Mouse (Mus musculus) right cerebral cortex, postnatal 4 days (tissue): ENCODE data around the gene Nup93.
"Not testable (repeated sequence)": the region's sequence is repeated elsewhere in the genome, so short reads cannot be mapped to it uniquely, and the experiment has no call there.

Experiments used
- DNase-seq: peaks from one replicate; pipeline ENCODE4 v3.0.0-alpha.2; 2022

The Nup93 gene

DNA sequence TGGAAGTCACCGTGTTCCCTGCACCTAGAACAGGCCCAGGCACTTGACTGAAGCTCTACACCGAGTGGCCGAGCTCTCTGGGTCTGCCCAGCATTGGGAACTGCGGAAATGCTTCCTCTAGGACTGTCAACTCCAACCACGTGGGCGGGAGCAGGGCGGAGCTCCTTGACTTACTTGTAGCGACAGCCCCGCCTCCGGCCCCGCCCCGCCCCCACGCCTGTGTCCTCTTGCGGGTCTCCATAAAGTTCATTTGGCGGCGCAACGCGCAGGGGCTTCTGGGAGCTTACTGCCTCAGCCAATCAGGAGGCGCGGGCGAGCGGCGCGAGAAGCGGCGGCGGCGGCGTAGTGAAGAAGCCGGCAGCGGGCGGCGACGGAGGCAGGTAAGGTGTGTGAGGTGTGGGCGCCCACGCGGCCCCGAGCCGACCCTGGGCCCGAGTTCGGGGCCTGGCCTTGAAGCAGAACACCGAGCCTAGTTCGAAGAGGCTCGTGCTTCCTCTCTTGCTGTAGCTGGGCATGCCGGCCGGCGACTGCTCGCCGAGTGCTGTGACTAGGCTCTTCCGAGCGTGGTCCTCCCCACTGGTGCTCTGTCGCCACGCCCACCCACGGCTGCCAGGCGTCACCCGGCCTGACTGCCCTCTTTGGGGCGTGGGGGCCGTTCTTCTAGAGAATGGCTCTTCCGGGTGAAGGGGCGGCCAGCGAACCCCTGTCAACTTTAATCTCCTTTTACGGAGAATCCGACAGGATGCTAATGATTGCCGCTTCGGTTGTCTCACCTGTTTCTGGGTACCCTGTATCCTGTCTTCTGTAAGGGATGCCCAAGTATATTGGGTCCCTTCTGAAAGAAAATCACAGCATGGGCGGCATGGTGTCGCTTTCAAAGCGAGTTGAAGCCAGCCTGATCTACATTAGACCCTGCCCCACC, at the start of gene Nup93:
Gene Nup93, plus strand, starts transcription at position 313 of the 922 bp plus-strand sequence.
- DNase-seq, result peak; percentile 99

DNA sequence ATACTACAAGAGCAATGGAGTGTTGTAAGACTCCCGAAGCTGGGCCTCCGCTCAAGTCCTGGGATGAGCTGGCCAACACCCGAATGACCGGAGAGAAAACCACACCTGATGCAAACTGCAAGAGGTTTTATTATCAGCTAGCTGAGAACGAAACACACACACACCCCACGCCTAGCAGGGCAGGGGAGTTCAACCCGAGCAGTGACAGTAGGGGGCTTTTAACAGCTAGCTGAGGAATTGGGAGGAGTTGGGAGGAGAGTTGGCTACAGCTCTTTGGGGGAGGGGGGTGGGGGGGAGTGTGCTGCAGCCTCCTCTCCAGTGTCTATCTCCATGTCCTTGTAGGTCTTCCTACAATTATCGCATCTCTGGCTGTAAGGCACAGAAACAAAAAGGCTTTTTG, 48.6 kb upstream of the Nup93 start:
- not testable (repeated sequence) for DNase-seq

DNA sequence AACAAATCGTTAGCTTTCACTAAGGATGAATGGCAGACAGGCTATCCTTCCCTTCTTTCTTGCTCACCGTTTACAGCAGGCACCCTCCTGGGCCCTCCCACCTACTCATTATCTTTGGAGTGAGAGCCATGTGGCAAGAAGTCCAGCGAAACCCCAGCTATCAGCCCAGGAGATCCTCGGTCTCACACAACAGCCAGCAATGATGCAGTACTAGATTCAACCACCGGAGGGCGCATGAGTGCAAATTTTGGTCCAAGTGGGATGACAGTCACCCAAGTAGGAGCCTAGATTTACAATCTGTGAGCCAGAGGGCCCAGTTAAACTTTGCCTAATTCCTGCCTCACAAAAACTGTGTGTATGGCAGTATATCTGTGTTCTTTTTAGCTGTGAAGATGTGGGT, 47.1 kb upstream of the Nup93 start:
- DNase-seq, result peak; percentile 97

DNA sequence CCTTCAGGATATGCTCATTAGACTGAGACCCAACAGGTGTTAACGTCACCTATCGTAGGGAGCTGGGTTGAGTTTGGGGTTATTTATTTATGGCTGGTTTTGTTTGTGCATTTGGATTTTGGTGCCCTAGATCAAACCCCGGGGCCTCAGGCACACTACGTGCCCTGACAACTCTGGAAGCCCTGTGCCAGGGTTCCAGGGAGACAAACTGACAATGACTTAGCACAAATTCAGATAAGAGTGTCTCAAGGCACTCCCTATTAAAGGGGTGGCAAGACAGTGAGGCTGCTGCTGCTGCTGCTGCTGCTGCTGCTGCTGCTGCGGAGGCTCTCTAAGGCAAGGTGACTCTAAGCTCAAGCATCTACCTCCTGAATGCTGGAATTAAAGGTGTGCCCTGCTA, 44.8 kb upstream of the Nup93 start:
- no peak for DNase-seq

DNA sequence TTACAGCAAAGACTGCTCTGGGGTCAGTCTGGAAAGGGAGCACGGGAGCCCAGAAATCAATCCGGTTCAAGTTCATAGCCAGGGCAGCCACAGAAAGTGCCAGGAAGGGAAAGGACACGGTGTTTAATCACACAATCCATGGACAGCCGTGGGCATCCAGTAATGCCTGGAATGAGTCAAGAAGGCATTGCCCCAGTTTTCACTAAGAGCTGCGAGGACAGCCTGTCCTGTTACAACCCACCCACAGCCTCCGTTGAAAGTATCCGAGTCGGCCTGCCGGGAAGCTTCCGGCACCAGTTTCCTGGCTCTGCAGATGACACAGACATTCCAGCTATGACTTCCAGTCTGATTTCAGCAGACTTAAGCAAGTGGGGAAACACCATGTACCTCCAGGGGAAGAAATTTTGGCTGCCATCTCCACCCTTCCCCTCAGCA, 43.0 kb upstream of the Nup93 start:
- DNase-seq, result no peak

DNA sequence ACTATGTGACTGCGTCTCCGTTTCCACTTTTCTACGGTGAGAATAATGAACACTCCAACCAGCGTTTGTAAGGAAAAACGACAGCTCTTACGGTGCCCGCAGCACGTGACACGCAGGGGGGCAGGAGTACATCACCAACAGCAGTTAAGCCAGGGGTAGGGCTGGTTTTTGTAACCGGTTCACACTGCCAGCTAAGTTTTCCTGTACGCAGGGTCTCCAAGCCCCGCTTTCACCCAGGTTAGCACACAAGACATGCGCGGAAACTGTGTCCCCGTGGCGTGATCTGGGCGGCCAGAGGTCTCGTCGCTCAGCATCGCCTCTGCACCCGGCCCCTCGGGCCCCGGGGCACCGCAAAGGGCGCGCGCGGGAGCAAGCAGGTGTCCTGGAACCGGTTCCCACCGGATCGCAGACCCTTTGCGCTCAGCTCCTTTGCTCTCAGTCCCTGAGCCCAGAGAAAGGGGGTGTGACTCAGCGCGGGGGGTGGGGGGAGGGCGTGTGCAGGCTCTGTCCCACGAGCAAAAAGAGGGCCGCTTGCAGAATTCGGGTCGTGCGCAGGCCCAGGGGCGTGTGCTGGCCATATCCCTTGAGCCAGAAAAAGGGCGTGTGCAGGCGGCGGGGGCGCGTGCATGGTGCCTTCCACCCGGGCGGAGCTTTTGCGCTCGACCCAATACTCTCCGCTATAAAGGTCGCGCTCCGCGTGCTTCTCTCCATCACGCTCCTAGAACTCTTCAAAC, 42.1 kb upstream of the Nup93 start, which contains the start of gene Mt2:
Gene Mt2, plus strand, starts transcription at position 590 of the 734 bp plus-strand sequence.
- DNase-seq, result peak; percentile 65

DNA sequence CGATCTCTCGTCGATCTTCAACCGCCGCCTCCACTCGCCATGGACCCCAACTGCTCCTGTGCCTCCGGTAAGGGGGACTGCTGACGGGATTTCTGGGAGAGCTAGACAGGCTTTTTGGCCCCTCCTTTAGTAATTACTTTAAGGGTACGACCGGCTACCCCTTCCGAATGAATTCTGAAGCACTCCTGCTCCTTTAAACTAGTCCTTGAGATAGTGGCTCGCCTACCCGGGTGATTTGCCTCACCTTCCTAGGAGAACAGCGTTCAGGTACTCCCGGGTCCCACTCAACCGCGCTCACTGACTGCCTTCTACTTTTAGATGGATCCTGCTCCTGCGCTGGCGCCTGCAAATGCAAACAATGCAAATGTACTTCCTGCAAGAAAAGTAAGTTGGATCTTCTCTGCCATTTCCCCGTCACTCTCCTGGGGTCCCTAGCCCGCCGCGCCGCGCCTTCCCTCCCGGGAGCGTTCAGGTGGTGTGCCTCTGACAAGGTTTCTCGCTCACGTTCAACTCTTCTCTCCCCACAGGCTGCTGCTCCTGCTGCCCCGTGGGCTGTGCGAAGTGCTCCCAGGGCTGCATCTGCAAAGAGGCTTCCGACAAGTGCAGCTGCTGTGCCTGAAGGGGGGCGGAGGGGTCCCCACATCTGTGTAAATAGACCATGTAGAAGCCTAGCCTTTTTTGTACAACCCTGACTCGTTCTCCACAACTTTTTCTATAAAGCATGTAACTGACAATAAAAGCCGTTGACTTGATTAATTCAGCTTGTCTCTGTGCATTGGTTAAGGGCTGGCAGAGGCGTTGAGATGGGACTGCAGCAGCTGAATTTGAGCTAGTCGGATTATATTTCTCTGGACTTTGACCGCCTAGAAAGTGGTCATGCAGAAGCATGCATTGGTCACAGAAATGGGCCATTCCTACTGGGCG, 41.3 kb upstream of the Nup93 start:
- no peak for DNase-seq

DNA sequence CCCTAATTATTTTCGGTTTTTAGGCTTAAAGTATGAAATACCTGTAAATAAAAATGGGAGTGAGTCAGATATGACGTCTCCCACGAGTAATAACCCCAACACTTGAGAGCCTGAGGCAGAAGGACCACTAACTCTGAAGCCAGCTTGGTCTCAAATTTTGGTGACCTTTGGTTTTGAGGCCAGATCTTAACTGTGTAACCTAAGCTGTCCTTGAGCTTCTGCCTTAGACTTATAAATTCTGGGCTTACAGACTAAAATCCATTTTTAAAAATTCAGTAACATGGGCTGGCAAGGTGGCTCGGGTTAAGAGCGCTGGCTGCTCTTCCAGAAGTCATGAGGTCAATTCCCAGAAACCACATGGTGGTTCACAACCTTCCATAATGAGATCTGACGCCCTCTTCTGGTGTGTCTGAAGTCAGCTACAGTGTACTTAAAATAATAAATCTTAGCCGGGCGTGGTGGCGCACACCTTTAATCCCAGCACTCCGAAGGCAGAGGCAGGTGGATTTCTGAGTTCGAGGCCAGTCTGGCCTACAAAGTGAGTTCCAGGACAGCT, 40.4 kb upstream of the Nup93 start:
- DNase-seq, result no peak

DNA sequence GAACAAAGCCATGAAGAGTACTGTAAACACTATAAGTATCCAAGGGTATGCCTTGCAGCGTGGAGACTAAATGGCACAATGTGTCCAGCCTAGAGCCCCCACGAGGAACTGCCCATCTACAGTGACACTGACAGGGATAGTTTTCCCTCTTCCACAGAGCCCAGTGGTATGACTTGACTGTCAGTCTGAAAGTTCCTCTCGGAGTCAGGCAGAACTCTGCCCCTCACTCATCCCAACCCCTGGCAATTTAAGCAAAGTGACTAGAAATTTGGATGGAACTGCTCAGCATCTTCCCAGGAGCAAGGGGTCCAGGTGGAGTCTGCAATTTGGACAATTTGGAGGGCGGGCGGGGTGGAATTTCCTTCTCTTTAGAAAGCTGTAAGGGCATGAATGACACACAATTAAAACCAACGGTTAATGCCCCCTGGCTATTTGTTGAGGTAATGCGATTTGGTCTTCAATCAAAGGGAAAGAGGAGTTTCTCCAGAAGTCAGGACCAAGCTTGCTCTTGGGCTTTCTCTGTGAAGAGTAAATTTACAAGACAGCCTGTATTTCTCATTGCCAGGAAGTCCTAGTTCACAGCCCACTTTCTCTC, 39.6 kb upstream of the Nup93 start:
- DNase-seq, result no peak

DNA sequence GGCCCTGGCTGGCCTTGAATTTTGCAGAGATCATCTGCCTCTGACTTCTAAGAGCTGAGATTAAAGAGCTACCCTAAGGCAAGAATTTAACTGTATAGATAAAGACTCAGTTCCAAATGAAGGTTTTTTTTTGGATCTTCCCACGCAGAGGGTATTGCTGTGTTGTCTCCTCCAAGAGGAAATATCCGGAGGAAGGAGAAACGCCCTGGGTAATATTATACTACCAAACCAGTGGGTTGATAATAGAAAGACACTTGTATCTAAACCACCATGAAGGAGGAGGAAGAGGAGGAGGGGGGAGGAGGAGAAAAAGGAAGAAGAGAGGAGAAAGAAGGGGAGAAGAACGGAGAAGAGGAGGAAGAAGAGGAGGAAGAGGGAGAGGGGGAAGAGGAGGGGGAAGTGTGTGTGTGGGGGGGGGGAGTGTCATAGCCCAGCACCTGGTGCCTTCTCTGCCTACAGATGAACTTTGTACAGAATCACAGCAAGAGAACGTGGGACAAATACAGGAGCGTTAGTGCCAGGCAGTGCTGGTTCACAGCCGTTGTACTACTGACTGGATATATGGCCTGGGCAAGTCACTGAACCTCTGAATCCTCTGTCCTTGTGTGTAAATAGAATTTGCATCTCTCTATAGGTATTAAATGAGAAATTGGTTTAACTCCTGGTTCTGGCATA, 36.5 kb upstream of the Nup93 start:
- no peak for DNase-seq

DNA sequence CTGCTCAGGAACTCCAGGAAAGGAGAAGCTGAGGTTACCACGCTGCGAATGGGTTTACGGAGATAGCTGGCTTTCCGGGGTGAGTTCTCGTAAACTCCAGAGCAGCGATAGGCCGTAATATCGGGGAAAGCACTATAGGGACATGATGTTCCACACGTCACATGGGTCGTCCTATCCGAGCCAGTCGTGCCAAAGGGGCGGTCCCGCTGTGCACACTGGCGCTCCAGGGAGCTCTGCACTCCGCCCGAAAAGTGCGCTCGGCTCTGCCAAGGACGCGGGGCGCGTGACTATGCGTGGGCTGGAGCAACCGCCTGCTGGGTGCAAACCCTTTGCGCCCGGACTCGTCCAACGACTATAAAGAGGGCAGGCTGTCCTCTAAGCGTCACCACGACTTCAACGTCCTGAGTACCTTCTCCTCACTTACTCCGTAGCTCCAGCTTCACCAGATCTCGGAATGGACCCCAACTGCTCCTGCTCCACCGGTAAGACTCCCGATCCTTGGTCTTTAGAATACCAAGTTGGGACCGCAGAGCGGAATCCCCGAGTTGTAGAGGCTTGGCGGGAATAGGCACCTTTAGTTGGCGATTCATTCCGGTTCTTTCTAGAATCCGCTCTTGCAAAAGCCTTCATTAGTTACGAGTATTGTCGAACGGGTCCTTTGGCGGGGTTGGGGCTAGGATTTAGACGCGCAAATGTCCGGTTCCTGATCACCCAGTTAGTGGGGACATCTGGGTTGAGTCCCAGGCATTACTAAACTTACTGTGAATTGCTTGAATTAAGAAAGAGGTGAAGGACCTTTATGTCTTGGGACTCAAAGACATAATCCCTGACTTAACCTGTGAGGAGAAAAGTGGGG, 35.3 kb upstream of the Nup93 start, which contains the start of gene Mt1:
Gene Mt1, plus strand, starts transcription at position 226 of the 856 bp plus-strand sequence.
- DNase-seq, result peak; percentile 71

DNA sequence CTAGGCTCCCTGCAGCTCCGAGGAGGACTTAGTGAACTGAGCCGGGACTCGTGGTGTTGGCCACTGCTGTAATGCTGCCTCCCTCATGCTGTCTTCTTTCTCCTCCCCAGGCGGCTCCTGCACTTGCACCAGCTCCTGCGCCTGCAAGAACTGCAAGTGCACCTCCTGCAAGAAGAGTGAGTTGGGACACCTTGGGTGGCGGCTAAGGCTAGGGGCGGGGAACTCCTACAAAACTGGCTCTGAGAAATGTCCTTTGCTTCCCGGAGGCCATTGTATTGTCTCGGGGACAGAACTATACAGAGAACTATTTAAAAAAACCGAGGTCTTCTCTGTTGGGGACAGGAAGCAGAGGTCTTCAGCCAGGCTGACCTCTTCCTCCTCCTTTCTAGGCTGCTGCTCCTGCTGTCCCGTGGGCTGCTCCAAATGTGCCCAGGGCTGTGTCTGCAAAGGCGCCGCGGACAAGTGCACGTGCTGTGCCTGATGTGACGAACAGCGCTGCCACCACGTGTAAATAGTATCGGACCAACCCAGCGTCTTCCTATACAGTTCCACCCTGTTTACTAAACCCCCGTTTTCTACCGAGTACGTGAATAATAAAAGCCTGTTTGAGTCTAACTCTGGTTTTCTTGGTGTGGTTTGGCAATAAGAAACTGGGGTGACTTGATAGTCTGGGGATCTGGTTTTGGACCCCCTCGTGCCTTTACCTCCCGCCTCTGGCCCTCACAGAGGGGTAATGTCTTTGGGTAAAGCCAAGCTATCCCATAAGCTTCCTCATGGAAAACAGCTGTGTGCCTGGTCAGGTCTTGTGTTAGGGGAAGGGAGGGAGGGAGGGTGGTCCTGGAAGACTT, 34.4 kb upstream of the Nup93 start:
- no peak for DNase-seq

DNA sequence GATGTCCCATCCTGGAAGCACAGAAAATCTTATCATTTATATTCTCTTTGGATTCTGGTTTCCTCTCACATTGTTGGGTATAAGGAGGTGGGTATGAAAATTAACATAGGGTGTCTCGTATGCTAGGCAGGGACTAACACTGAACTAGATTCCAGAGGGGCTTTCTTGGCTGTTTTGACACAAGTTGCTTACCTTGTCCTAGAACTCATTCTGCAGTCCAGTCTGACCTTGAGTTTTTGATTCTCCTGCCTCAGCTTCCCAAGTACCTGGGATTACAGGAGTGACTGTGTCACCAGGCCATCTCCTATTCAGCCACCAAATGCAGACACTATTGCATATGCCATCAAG, 33.8 kb upstream of the Nup93 start:
- DNase-seq, result no peak

DNA sequence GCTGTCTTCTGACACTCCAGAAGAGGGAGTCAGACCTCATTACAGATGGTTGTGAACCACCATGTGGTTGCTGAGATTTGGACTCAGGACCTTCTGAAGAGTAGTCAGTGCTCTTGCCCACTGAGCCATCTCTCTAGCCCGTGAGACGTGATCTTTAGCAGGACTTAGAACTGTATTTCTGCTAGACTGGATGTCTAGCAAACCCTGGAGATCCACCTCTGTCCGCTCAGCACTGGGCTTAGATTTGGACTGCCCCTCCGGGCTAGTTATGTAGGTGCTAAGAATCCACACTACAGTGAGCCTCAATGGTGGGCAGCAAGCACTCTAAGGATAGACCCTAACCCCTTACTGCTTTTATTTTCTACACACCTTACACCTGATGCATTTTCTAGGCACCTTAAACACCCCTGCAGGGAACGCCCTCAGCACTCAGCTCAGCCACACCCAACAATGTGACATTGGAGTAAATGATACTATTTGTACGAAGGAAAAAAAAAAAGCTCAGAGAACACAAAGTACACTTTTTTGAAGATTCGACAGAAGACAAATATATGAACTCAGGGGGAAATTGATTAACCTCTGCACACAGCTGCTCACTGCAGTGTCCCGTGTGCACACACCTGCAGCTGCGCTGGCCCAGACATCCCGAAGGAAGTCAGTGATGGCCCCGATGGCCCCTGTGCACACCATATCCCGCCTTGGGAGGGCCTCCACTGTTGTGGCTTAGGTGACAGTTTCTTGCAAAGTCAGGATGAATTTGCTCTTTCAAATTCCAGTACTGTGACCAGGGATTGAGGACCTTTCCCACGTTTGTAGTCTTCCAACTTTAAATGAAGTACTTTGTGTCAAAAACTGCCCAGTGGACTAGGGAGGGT, 32.1 kb upstream of the Nup93 start:
- DNase-seq, result no peak

DNA sequence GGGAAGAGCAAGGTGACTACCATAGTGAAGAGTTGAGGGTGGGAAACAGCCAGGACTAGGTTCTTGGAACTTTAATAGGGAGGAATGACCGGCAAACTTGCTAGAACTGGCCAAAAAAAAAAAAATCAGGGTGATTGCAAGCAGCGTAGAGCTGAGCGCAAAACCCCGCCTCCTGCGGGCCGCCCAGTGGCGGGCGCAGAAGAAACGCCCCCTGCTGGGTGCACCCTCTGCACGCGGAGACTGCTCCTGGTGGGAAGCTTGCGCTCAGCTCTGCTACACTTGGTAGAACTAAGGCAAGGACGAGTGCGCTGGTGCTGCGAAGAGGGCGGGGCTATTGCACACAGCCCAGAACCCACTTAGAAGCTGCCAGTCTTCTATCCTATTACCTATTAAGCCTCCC, 31.2 kb upstream of the Nup93 start:
- DNase-seq, result peak; percentile 56

DNA sequence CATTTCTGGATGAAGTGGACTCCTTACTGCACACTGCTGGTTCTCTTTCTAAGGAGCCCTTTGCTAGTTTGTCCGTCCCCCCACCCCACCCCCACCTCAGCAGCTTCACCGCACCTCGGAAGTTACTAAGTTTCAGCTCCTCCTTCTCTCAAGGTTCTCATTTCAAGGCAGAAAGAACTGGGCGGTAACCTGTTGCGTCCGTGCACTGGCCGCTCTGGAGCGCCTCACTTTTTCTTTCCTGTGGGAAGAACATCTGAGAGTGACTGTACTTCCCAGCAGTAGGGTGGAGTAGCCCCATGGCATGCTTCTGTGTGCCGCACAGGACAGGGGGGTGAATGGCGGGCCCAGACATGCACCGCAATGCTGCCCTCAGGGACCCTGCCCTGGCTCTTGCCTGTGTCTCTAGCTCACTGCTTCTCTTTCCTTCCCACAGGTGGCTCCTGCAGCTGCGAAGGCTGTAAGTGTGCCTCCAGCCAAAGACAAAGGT, 30.0 kb upstream of the Nup93 start:
- no peak for DNase-seq

DNA sequence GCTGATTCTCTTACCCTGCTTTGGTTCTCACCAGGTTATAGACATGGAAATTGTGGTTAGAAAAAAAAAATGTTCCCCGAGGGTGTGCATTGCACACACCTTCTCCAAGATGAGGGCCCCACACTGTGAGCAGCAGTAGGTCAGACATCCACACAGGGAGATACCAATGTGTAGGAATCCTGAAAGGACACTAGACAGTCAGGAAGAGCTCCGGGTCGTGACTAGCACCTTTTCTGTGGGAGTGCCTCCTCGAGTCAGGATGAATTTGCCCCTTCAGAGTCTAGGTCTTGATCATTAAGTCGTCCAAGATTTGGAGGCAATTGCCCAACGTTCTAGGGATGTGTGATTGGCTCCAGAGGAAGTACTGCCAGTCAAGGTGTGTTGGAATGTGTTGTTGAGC, 28.6 kb upstream of the Nup93 start:
- DNase-seq, result no peak

DNA sequence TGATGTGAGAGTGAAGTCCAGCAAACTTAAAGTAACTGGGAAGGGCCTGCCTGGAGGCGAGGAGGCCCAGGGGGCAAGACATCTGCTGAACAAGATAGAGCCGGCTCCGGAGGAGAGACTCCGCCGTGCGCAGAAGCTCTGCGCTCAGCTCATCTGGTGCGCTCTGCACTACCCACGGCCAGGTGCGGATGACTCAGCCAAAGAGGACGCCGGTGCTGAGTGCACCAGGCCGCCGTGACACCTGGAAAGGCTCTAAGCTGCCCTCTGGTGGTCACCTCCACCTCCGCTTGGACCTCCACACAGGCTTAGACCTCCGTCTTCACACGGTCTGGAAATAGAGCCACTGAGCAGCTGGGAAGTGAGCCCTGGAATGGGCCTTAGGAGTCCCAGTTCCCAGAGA, 27.8 kb upstream of the Nup93 start:
- DNase-seq, result peak; percentile 48
